In genomic region chr19:42131101-42131500, GRCm38 (mm10) we compare ENCODE assay signal across 12 mouse cellular contexts. TPM values are rescaled to one million over a fixed set of nuclear protein-coding genes. Genes with fewer than 3 reads are reported as not detected.
DNase-seq lines count a peak whose midpoint lies in the region; ATAC-seq and TF ChIP-seq lines count a peak whose summit lies in the region.
"Had no signal": no experiment of that assay in that cellular context is flagged by ENCODE, and none has a peak within 500 bp of the region (broad histone marks: within the 10 kb centered on the region; RNA-seq: fewer than 3 reads in every experiment).

No protein-coding gene starts in this region.

- peaks cover 4% of the 10 kb centered on the region; the same call in 1 of the 2 replicates for H3K36me3 ChIP-seq in ES-E14 (ENCODE audit: control insufficient read depth, insufficient read depth, low read length, poor library complexity, severe bottlenecking)
- H3K36me3 ChIP-seq in embryonic facial prominence, embryonic 15.5 days = no peaks in the 10 kb centered on the region
- H3K36me3 ChIP-seq in stomach, embryonic 14.5 days (ENCODE audit: control insufficient read depth, insufficient read depth, low read length) = no peaks in the 10 kb centered on the region
- H3K36me3 ChIP-seq in kidney, embryonic 16.5 days (ENCODE audit: insufficient read depth, low read length) = no peaks in the 10 kb centered on the region
- H3K36me3 ChIP-seq: heart, embryonic 10.5 days had no signal

- H3K4me3 ChIP-seq in layer of hippocampus, adult 2 months = no peak overlapping the region
- H3K4me3 ChIP-seq in ES-E14 (ENCODE audit: insufficient read depth in 1 of 2, low read depth in 1 of 2, low read length in 2 of 2, poor library complexity in 1 of 2, severe bottlenecking in 1 of 2) = no peak overlapping the region
- H3K4me3 ChIP-seq in embryonic facial prominence, embryonic 15.5 days (replicated peaks) = no peak overlapping the region
- H3K4me3 ChIP-seq in stomach, embryonic 14.5 days (ENCODE audit: low read depth, low read length) = no peak overlapping the region
- no peak overlapping the region for H3K4me3 ChIP-seq in kidney, embryonic 16.5 days (ENCODE audit: low read length)
- H3K4me3 ChIP-seq: embryonic facial prominence, embryonic 12.5 days; heart, embryonic 10.5 days had no signal

- peak overlapping the region; percentile 91; the same call in 1 of the 2 replicates for H3K27ac ChIP-seq in layer of hippocampus, adult 2 months
- H3K27ac ChIP-seq in ES-E14 (ENCODE audit: insufficient read depth, low read depth, low read length, poor library complexity, severe bottlenecking) = peak overlapping the region; percentile 87; the same call in 1 of the 2 replicates
- H3K27ac ChIP-seq in embryonic facial prominence, embryonic 15.5 days (replicated peaks) = peak overlapping the region; percentile 95
- 0 out of 2 replicates have a peak overlapping the region, but pooled peaks have one; percentile 4 for H3K27ac ChIP-seq in stomach, embryonic 14.5 days (ENCODE audit: low read length)
- no peak overlapping the region for H3K27ac ChIP-seq in kidney, embryonic 16.5 days (ENCODE audit: low read length)
- H3K27ac ChIP-seq: embryonic facial prominence, embryonic 12.5 days had no signal

- no peaks in the 10 kb centered on the region for H3K9me3 ChIP-seq in ES-E14 (ENCODE audit: control insufficient read depth, insufficient read depth, low read depth, low read length)
- no peaks in the 10 kb centered on the region for H3K9me3 ChIP-seq in embryonic facial prominence, embryonic 15.5 days (replicated peaks)
- H3K9me3 ChIP-seq in stomach, embryonic 14.5 days (ENCODE audit: control insufficient read depth, low read depth, low read length) = no peaks in the 10 kb centered on the region
- H3K9me3 ChIP-seq in kidney, embryonic 16.5 days (ENCODE audit: low read length) = no peaks in the 10 kb centered on the region
- H3K9me3 ChIP-seq: embryonic facial prominence, embryonic 12.5 days; heart, embryonic 10.5 days had no signal

- ATAC-seq in embryonic facial prominence, embryonic 15.5 days (ENCODE audit: insufficient number of reproducible peaks, low FRiP score, low TSS enrichment, low read depth) = no peak
- ATAC-seq in stomach, embryonic 14.5 days (ENCODE audit: insufficient number of reproducible peaks, insufficient read depth, low FRiP score, low read depth) = no peak
- ATAC-seq in kidney, embryonic 16.5 days (ENCODE audit: low FRiP score, low TSS enrichment) = no peak

- TF ChIP-seq CTCF in layer of hippocampus, adult 2 months (conservative IDR thresholded peaks at IDR 0.05) = no peak

- no peak for DNase-seq in layer of hippocampus, adult 2 months (ENCODE audit: low spot score in 2 of 2)
- DNase-seq in layer of hippocampus, postnatal 10 days (ENCODE audit: low spot score in 2 of 2) = no peak
- DNase-seq in ES-E14 (ENCODE audit: low read depth, low spot score) = no peak
- no peak for DNase-seq in heart, adult 8-10 months (ENCODE audit: low spot score)
- DNase-seq: adrenal gland, adult 2 months; kidney, adult 18-20 months; lung, embryonic 14.5 days had no signal

- peak overlapping the region; percentile 26; the same call in 1 of the 2 replicates for H3K9ac ChIP-seq in ES-E14 (ENCODE audit: insufficient read depth, low read depth, low read length, poor library complexity, severe bottlenecking)
- H3K9ac ChIP-seq in embryonic facial prominence, embryonic 15.5 days = no peak overlapping the region
- H3K9ac ChIP-seq in stomach, embryonic 14.5 days (replicated peaks; ENCODE audit: low read depth, low read length) = no peak overlapping the region
- no peak overlapping the region for H3K9ac ChIP-seq in kidney, embryonic 16.5 days (replicated peaks; ENCODE audit: low read length)
- H3K9ac ChIP-seq: embryonic facial prominence, embryonic 12.5 days; lung, embryonic 14.5 days had no signal

- peaks cover 26 to 33% of the 10 kb centered on the region in 2 experiments for H3K4me1 ChIP-seq in ES-E14 (ENCODE audit: control insufficient read depth in 2 of 2, insufficient read depth in 2 of 2, low read length in 2 of 2, poor library complexity in 1 of 2)
- peaks cover 52% of the 10 kb centered on the region for H3K4me1 ChIP-seq in embryonic facial prominence, embryonic 15.5 days
- H3K4me1 ChIP-seq in stomach, embryonic 14.5 days (ENCODE audit: control insufficient read depth, insufficient read depth, low read length) = peaks cover 4% of the 10 kb centered on the region
- peaks cover 17% of the 10 kb centered on the region for H3K4me1 ChIP-seq in kidney, embryonic 16.5 days (ENCODE audit: insufficient read depth, low read length)

- 35% methylated on average over 5 of the region's 5 CpGs for whole genome bisulfite sequencing in embryonic facial prominence, embryonic 15.5 days
- 65% methylated on average over 5 of the region's 5 CpGs for WGBS in stomach, embryonic 14.5 days
- 36% methylated on average over 5 of the region's 5 CpGs for WGBS in kidney, embryonic 16.5 days

- in situ Hi-C loops in ES-E14 (cut with MboI; ENCODE audit: low sequenced_read_pairs in 2 of 2, unreplicated experiment in 2 of 2) = no loop called here

- no peaks in the 10 kb centered on the region for H3K27me3 ChIP-seq in embryonic facial prominence, embryonic 15.5 days
- no peaks in the 10 kb centered on the region for H3K27me3 ChIP-seq in stomach, embryonic 14.5 days (ENCODE audit: control insufficient read depth, insufficient read depth, low read length)
- no peaks in the 10 kb centered on the region for H3K27me3 ChIP-seq in kidney, embryonic 16.5 days (ENCODE audit: insufficient read depth, low read length)
- H3K27me3 ChIP-seq: embryonic facial prominence, embryonic 12.5 days had no signal

- H3K4me2 ChIP-seq in embryonic facial prominence, embryonic 15.5 days (replicated peaks) = no peak overlapping the region
- no peak overlapping the region for H3K4me2 ChIP-seq in stomach, embryonic 14.5 days (replicated peaks; ENCODE audit: low read depth, low read length)
- H3K4me2 ChIP-seq in kidney, embryonic 16.5 days (replicated peaks; ENCODE audit: low read depth, low read length) = no peak overlapping the region
- H3K4me2 ChIP-seq: embryonic facial prominence, embryonic 12.5 days; lung, embryonic 14.5 days had no signal

TF ChIP-seq in ES-E14, 5 proteins besides CTCF, POLR2A, EP300 and RAD21:
- TF ChIP-seq MAFK (IDR thresholded peaks at IDR 0.05; ENCODE audit: insufficient read depth, low read depth, low read length) (no peak), HCFC1 (IDR thresholded peaks at IDR 0.05; ENCODE audit: borderline replicate concordance, insufficient read depth, low read length) (no peak), ZNF384 (IDR thresholded peaks at IDR 0.05; ENCODE audit: low read depth, low read length) (no peak), ZC3H11A (IDR thresholded peaks at IDR 0.05; ENCODE audit: borderline replicate concordance, low read depth, low read length) (no peak), CHD2 (IDR thresholded peaks at IDR 0.05; ENCODE audit: low read depth, low read length) (no peak)

RNA-seq across cellular contexts. Expression of gene Avpi1, which starts 2.2 kb away (rescaled TPM):
- total RNA-seq in layer of hippocampus, adult 2 months (2021) = 10 to 100 TPM; 18.0 to 20.7 TPM
- total RNA-seq in layer of hippocampus, postnatal 10 days (2021) = 10 to 100 TPM; 15.8 to 18.0 TPM
- total RNA-seq in ES-E14 (2012; rRNA removed) = 98.8 and 99.2 TPM in 2 replicates
- polyA plus RNA-seq in embryonic facial prominence, embryonic 15.5 days (2015; fragmentation: Nextera tagmentation; extraction: Ambion mirVana) = 51.0 and 53.6 TPM in 2 replicates
- polyA plus RNA-seq in stomach, embryonic 14.5 days (2014; fragmentation: Nextera tagmentation; extraction: Ambion mirVana) = 44.2 and 46.9 TPM in 2 replicates
- 10 to 100 TPM; 11.1 to 16.5 (median 13.6) TPM for total RNA-seq in heart, adult 8-10 months (2022)
- 24.9 and 30.7 TPM in 2 replicates for polyA plus RNA-seq in kidney, embryonic 16.5 days (2015; fragmentation: Nextera tagmentation; extraction: Ambion mirVana)

RNA-seq across cellular contexts. Expression of gene Marveld1, which starts 16.1 kb away (rescaled TPM):
- 1 to 10 TPM; 7.0 to 8.3 TPM for total RNA-seq in layer of hippocampus, adult 2 months (2021)
- total RNA-seq in layer of hippocampus, postnatal 10 days (2021) = 10 to 100 TPM in 1 of 2 experiments, 1 to 10 TPM in 1; 9.9 to 12.9 TPM
- 39.8 and 56.3 TPM in 2 replicates for total RNA-seq in ES-E14 (2012; rRNA removed)
- 15.2 and 20.3 TPM in 2 replicates for polyA plus RNA-seq in embryonic facial prominence, embryonic 15.5 days (2015; fragmentation: Nextera tagmentation; extraction: Ambion mirVana)
- polyA plus RNA-seq in stomach, embryonic 14.5 days (2014; fragmentation: Nextera tagmentation; extraction: Ambion mirVana) = 13.2 and 15.6 TPM in 2 replicates
- total RNA-seq in heart, adult 8-10 months (2022) = 10 to 100 TPM; 19.4 to 22.3 (median 20.0) TPM
- 8.6 and 8.7 TPM in 2 replicates for polyA plus RNA-seq in kidney, embryonic 16.5 days (2015; fragmentation: Nextera tagmentation; extraction: Ambion mirVana)

RNA-seq across cellular contexts. Expression of gene Zfyve27, which starts 32.6 kb away (rescaled TPM):
- 100 to 1,000 TPM in 1 of 2 experiments, 10 to 100 TPM in 1; 91.7 to 101 TPM for total RNA-seq in layer of hippocampus, adult 2 months (2021)
- total RNA-seq in layer of hippocampus, postnatal 10 days (2021) = 100 to 1,000 TPM in 1 of 2 experiments, 10 to 100 TPM in 1; 86.9 to 124 TPM
- total RNA-seq in ES-E14 (2012; rRNA removed) = 45.9 and 78.1 TPM in 2 replicates
- polyA plus RNA-seq in embryonic facial prominence, embryonic 15.5 days (2015; fragmentation: Nextera tagmentation; extraction: Ambion mirVana) = 26.2 and 28.8 TPM in 2 replicates
- polyA plus RNA-seq in stomach, embryonic 14.5 days (2014; fragmentation: Nextera tagmentation; extraction: Ambion mirVana) = 15.7 and 20.0 TPM in 2 replicates
- total RNA-seq in heart, adult 8-10 months (2022) = 10 to 100 TPM; 16.8 to 25.4 (median 21.6) TPM
- 33.2 and 35.1 TPM in 2 replicates for polyA plus RNA-seq in kidney, embryonic 16.5 days (2015; fragmentation: Nextera tagmentation; extraction: Ambion mirVana)

RNA-seq across cellular contexts. Expression of gene Pi4k2a, which starts 40.8 kb away (rescaled TPM):
- total RNA-seq in layer of hippocampus, adult 2 months (2021) = 10 to 100 TPM; 62.5 to 68.2 TPM
- 10 to 100 TPM; 47.4 to 48.7 TPM for total RNA-seq in layer of hippocampus, postnatal 10 days (2021)
- total RNA-seq in ES-E14 (2012; rRNA removed) = 23.2 and 23.4 TPM in 2 replicates
- polyA plus RNA-seq in embryonic facial prominence, embryonic 15.5 days (2015; fragmentation: Nextera tagmentation; extraction: Ambion mirVana) = 27.1 and 28.0 TPM in 2 replicates
- 17.2 and 22.7 TPM in 2 replicates for polyA plus RNA-seq in stomach, embryonic 14.5 days (2014; fragmentation: Nextera tagmentation; extraction: Ambion mirVana)
- total RNA-seq in heart, adult 8-10 months (2022) = 10 to 100 TPM; 17.7 to 23.2 (median 22.2) TPM
- 9.1 and 15.3 TPM in 2 replicates for polyA plus RNA-seq in kidney, embryonic 16.5 days (2015; fragmentation: Nextera tagmentation; extraction: Ambion mirVana)

RNA-seq across cellular contexts. Expression of gene Morn4, which starts 44.9 kb away (rescaled TPM):
- 10 to 100 TPM; 65.6 to 67.0 TPM for total RNA-seq in layer of hippocampus, adult 2 months (2021)
- 10 to 100 TPM; 63.7 to 68.2 TPM for total RNA-seq in layer of hippocampus, postnatal 10 days (2021)
- 2.9 and 3.1 TPM in 2 replicates for total RNA-seq in ES-E14 (2012; rRNA removed)
- 29.0 and 30.0 TPM in 2 replicates for polyA plus RNA-seq in embryonic facial prominence, embryonic 15.5 days (2015; fragmentation: Nextera tagmentation; extraction: Ambion mirVana)
- polyA plus RNA-seq in stomach, embryonic 14.5 days (2014; fragmentation: Nextera tagmentation; extraction: Ambion mirVana) = 27.0 and 27.6 TPM in 2 replicates
- 1 to 10 TPM; 2.2 to 4.0 (median 2.4) TPM for total RNA-seq in heart, adult 8-10 months (2022)
- polyA plus RNA-seq in kidney, embryonic 16.5 days (2015; fragmentation: Nextera tagmentation; extraction: Ambion mirVana) = 32.7 and 35.2 TPM in 2 replicates
